Mouse (Mus musculus) midbrain, embryonic 12.5 days (tissue): Measurements from ENCODE around the gene Xrcc4. TPM values are rescaled to one million over a fixed set of nuclear protein-coding genes. Genes with fewer than 3 reads are reported as not detected.
A peak's percentile ranks its signal among the peaks of the same experiment; 100 is the strongest.

Experiments
- ATAC-seq: fragments of 200-750 bp; cut with Nextera tagmentation; 2 replicates; pipeline ENCODE4 v1.8.0; 2017; ENCODE audit warnings: low read depth, moderate TSS enrichment, moderate library complexity; ENCODE audit not compliant: low FRiP score
- H3K27ac ChIP-seq: fragments of 300-500 bp; sonication (generic); replicated peaks from 2 replicates; pipeline ENCODE4 v1.5.1; 2016; ENCODE audit warnings: mild to moderate bottlenecking
- H3K27me3 ChIP-seq: fragments of 300-500 bp; sonication (generic); 2 replicates; pipeline ENCODE4 v1.6.1; 2016; ENCODE audit warnings: mild to moderate bottlenecking
- H3K36me3 ChIP-seq: fragments of 300-500 bp; sonication (generic); 2 replicates; pipeline ENCODE4 v1.6.1; 2016
- H3K4me1 ChIP-seq: fragments of 300-500 bp; sonication (generic); 2 replicates; pipeline ENCODE4 v1.6.1; 2016
- H3K4me2 ChIP-seq: fragments of 300-500 bp; sonication (generic); replicated peaks from 2 replicates; pipeline ENCODE4 v1.6.1; 2016; ENCODE audit warnings: mild to moderate bottlenecking, moderate library complexity
- H3K4me3 ChIP-seq: fragments of 300-500 bp; sonication (generic); 2 replicates; pipeline ENCODE4 v1.5.1; 2016; ENCODE audit warnings: mild to moderate bottlenecking
- H3K9ac ChIP-seq: fragments of 300-500 bp; sonication (generic); replicated peaks from 2 replicates; pipeline ENCODE4 v1.6.1; 2016; ENCODE audit warnings: mild to moderate bottlenecking, moderate library complexity
- H3K9me3 ChIP-seq: fragments of 300-500 bp; sonication (generic); 2 replicates; pipeline ENCODE4 v1.6.1; 2016; ENCODE audit warnings: mild to moderate bottlenecking
- WGBS: fragments of 180-500 bp; shearing (Covaris S2); methylation state at CpG from one replicate; pipeline ENCODE4 v1.1.7; 2016; 5-methylcytosine and 5-hydroxymethylcytosine counted together
- polyA plus RNA-seq: library from polyadenylated mRNA; unstranded; fragments of >200 nt; fragmentation: Nextera tagmentation; extraction: Ambion mirVana; gene quantifications from 2 replicates; pipeline ENCODE4 v1.2.1, GENCODE M21; 2016

Xrcc4 gene
- polyA plus RNA-seq, 1 experiment from 2014 or later = 11.9 TPM

- no peaks in the 10 kb centered on the region for H3K9me3 ChIP-seq
- H3K9ac ChIP-seq = 0 out of 2 replicates have a peak overlapping the region, but pooled peaks have one; percentile 15
- H3K36me3 ChIP-seq = no peaks in the 10 kb centered on the region
- WGBS = 8% methylated on average over 2 of the region's 2 CpGs
- peak; percentile 16; the same call in 1 of the 2 replicates for ATAC-seq
- H3K4me1 ChIP-seq = 0 out of 2 replicates have a peak, but pooled peaks cover 7% of the 10 kb centered on the region
- H3K27ac ChIP-seq = 0 out of 2 replicates have a peak overlapping the region, but pooled peaks have one; percentile 20
- no peak overlapping the region for H3K4me3 ChIP-seq
- no peak overlapping the region for H3K4me2 ChIP-seq
- H3K27me3 ChIP-seq = no peaks in the 10 kb centered on the region
Observed at GRCm38 (mm10) chr13:90032523-90032922, 56.9 kb downstream of the Xrcc4 start.

GRCm38 (mm10) chr13:90030911-90031310 lies 58.5 kb downstream of the Xrcc4 start:
- no peak overlapping the region for H3K4me3 ChIP-seq
- no peaks in the 10 kb centered on the region for H3K9me3 ChIP-seq
- H3K4me2 ChIP-seq = no peak overlapping the region
- 0 out of 2 replicates have a peak, but pooled peaks cover 7% of the 10 kb centered on the region for H3K4me1 ChIP-seq
- no peaks in the 10 kb centered on the region for H3K36me3 ChIP-seq
- no peaks in the 10 kb centered on the region for H3K27me3 ChIP-seq
- 74% methylated on average over 3 of the region's 3 CpGs for WGBS
- no peak for ATAC-seq
- H3K27ac ChIP-seq = no peak overlapping the region
- no peak overlapping the region for H3K9ac ChIP-seq

- Histone ChIP-seq H3K36me3 (no peaks in the 10 kb centered on the region), H3K9me3 (no peaks in the 10 kb centered on the region), H3K4me1 (0 out of 2 replicates have a peak, but pooled peaks cover 3% of the 10 kb centered on the region), H3K27me3 (no peaks in the 10 kb centered on the region), H3K4me3 (no peak overlapping the region), H3K4me2 (no peak overlapping the region), H3K27ac (no peak overlapping the region), H3K9ac (no peak overlapping the region)
- 35% methylated on average over 3 of the region's 3 CpGs for WGBS
- no peak for ATAC-seq
Observed at GRCm38 (mm10) chr13:90012620-90013019, 76.8 kb downstream of the Xrcc4 start.

- Histone ChIP-seq H3K4me1 (0 out of 2 replicates have a peak, but pooled peaks cover 3% of the 10 kb centered on the region), H3K9me3 (no peaks in the 10 kb centered on the region), H3K27me3 (no peaks in the 10 kb centered on the region), H3K9ac (no peak overlapping the region), H3K4me3 (no peak overlapping the region), H3K4me2 (no peak overlapping the region), H3K27ac (no peak overlapping the region), H3K36me3 (no peaks in the 10 kb centered on the region)
- WGBS = 61% methylated on average over 8 of the region's 8 CpGs
- no peak for ATAC-seq
Observed at GRCm38 (mm10) chr13:90012198-90012597, 77.2 kb downstream of the Xrcc4 start.

- no peaks in the 10 kb centered on the region for H3K9me3 ChIP-seq
- H3K27me3 ChIP-seq = no peaks in the 10 kb centered on the region
- no peak overlapping the region for H3K27ac ChIP-seq
- 0 out of 2 replicates have a peak, but pooled peaks cover 3% of the 10 kb centered on the region for H3K4me1 ChIP-seq
- H3K36me3 ChIP-seq = no peaks in the 10 kb centered on the region
- H3K4me3 ChIP-seq = no peak overlapping the region
- no peak overlapping the region for H3K9ac ChIP-seq
- no peak overlapping the region for H3K4me2 ChIP-seq
- no peak for ATAC-seq
- whole genome bisulfite sequencing = 88% methylated on average over 8 of the region's 8 CpGs
Observed at GRCm38 (mm10) chr13:90011129-90011528, 78.3 kb downstream of the Xrcc4 start.

- Histone ChIP-seq H3K4me2 (no peak overlapping the region), H3K36me3 (no peaks in the 10 kb centered on the region), H3K4me1 (0 out of 2 replicates have a peak, but pooled peaks cover 3% of the 10 kb centered on the region), H3K4me3 (no peak overlapping the region), H3K27me3 (no peaks in the 10 kb centered on the region), H3K27ac (no peak overlapping the region), H3K9me3 (no peaks in the 10 kb centered on the region), H3K9ac (no peak overlapping the region)
- no peak for ATAC-seq
Observed at GRCm38 (mm10) chr13:90009786-90010185, 79.6 kb downstream of the Xrcc4 start.

- no peaks in the 10 kb centered on the region for H3K36me3 ChIP-seq
Observed at GRCm38 (mm10) chr13:90005561-90005960, 83.8 kb downstream of the Xrcc4 start.

GRCm38 (mm10) chr13:89997531-89997930 lies 91.9 kb downstream of the Xrcc4 start:
- ATAC-seq = no peak
- H3K27ac ChIP-seq = no peak overlapping the region

More at GRCm38 (mm10) chr13:90005561-90005960, 83.8 kb downstream of the Xrcc4 start:
- WGBS = 100% methylated on average over 1 of the region's 1 CpGs
- Histone ChIP-seq H3K4me1 (no peaks in the 10 kb centered on the region), H3K9ac (no peak overlapping the region), H3K4me3 (no peak overlapping the region), H3K9me3 (no peaks in the 10 kb centered on the region), H3K4me2 (no peak overlapping the region), H3K27me3 (no peaks in the 10 kb centered on the region), H3K27ac (no peak overlapping the region)
- ATAC-seq = no peak

GRCm38 (mm10) chr13:89986087-89986486 lies 103.3 kb downstream of the Xrcc4 start:
- H3K4me3 ChIP-seq = no peak overlapping the region
- 48% methylated on average over 2 of the region's 2 CpGs for WGBS
- H3K9ac ChIP-seq = no peak overlapping the region
- no peak overlapping the region for H3K27ac ChIP-seq
- no peak overlapping the region for H3K4me2 ChIP-seq
- H3K4me1 ChIP-seq = 0 out of 2 replicates have a peak, but pooled peaks cover 5% of the 10 kb centered on the region
- H3K9me3 ChIP-seq = no peaks in the 10 kb centered on the region
- no peak for ATAC-seq
- H3K36me3 ChIP-seq = no peaks in the 10 kb centered on the region
- no peaks in the 10 kb centered on the region for H3K27me3 ChIP-seq

More at GRCm38 (mm10) chr13:89997531-89997930, 91.9 kb downstream of the Xrcc4 start:
- H3K4me1 ChIP-seq = no peaks in the 10 kb centered on the region
- no peak overlapping the region for H3K4me3 ChIP-seq
- H3K9ac ChIP-seq = no peak overlapping the region
- no peaks in the 10 kb centered on the region for H3K27me3 ChIP-seq
- H3K36me3 ChIP-seq = no peaks in the 10 kb centered on the region
- H3K4me2 ChIP-seq = no peak overlapping the region
- no peaks in the 10 kb centered on the region for H3K9me3 ChIP-seq

- Histone ChIP-seq H3K9ac (no peak overlapping the region), H3K4me1 (no peaks in the 10 kb centered on the region), H3K36me3 (no peaks in the 10 kb centered on the region), H3K27ac (no peak overlapping the region), H3K4me3 (no peak overlapping the region), H3K9me3 (no peaks in the 10 kb centered on the region), H3K27me3 (no peaks in the 10 kb centered on the region), H3K4me2 (no peak overlapping the region)
- ATAC-seq = no peak
- 85% methylated on average over 3 of the region's 3 CpGs for WGBS
Observed at GRCm38 (mm10) chr13:89970940-89971339, 118.5 kb downstream of the Xrcc4 start.

- Histone ChIP-seq H3K27me3 (no peaks in the 10 kb centered on the region), H3K4me1 (no peaks in the 10 kb centered on the region), H3K36me3 (no peaks in the 10 kb centered on the region), H3K4me2 (no peak overlapping the region), H3K9ac (no peak overlapping the region), H3K9me3 (no peaks in the 10 kb centered on the region), H3K27ac (no peak overlapping the region), H3K4me3 (no peak overlapping the region)
- ATAC-seq = no peak
Observed at GRCm38 (mm10) chr13:89968671-89969070, 120.7 kb downstream of the Xrcc4 start.

- Histone ChIP-seq H3K9ac (no peak overlapping the region), H3K27me3 (no peaks in the 10 kb centered on the region), H3K27ac (no peak overlapping the region), H3K4me1 (no peaks in the 10 kb centered on the region), H3K9me3 (no peaks in the 10 kb centered on the region), H3K4me3 (no peak overlapping the region), H3K4me2 (no peak overlapping the region), H3K36me3 (no peaks in the 10 kb centered on the region)
- WGBS = 58% methylated on average over 2 of the region's 2 CpGs
- ATAC-seq = no peak
Observed at GRCm38 (mm10) chr13:89944354-89944753, 145.1 kb downstream of the Xrcc4 start.

GRCm38 (mm10) chr13:89929477-89929876 lies 159.9 kb downstream of the Xrcc4 start:
- WGBS = 65% methylated on average over 3 of the region's 3 CpGs
- H3K9ac ChIP-seq = no peak overlapping the region
- no peaks in the 10 kb centered on the region for H3K27me3 ChIP-seq
- H3K4me3 ChIP-seq = no peak overlapping the region
- no peaks in the 10 kb centered on the region for H3K9me3 ChIP-seq
- H3K4me1 ChIP-seq = no peaks in the 10 kb centered on the region
- no peak overlapping the region for H3K27ac ChIP-seq
- no peak overlapping the region for H3K4me2 ChIP-seq
- ATAC-seq = no peak
- H3K36me3 ChIP-seq = no peaks in the 10 kb centered on the region
